Mouse (Mus musculus): ENCODE measurements at regions not wholly inside any gene's neighbourhood (a gene's known extent, or its start where the extent isn't known, plus 50 kb on each side); places are given as distances from the start of the nearest gene placed in this dataset.

GRCm38 (mm10) chr3:39965431-39965830, 565.7 kb upstream of the Intu start:
- no peak for TF ChIP-seq CTCF (IDR thresholded peaks at IDR 0.05; ENCODE audit: low read depth, low read length)
- no peak for TF ChIP-seq POLR2A (IDR thresholded peaks at IDR 0.05; ENCODE audit: borderline replicate concordance, low read depth, low read length)
